Mouse (Mus musculus) small intestine, adult 2 months (tissue): ENCODE results near the gene Ppp4r4. TPM values are rescaled to one million over a fixed set of nuclear protein-coding genes. Genes with fewer than 3 reads are reported as not detected.
"Not testable (repeated sequence)": the region's sequence is repeated elsewhere in the genome, so short reads cannot be mapped to it uniquely, and the experiment has no call there.

ENCODE experiments used
- H3K27ac ChIP-seq: fragments of 200-500 bp; 2 replicates; pipeline ENCODE4 v1.5.1; 2012; ENCODE audit warnings: low read depth, low read length, control low read depth, inconsistent platforms; ENCODE audit not compliant: insufficient read depth
- H3K27me3 ChIP-seq: fragments of 200-500 bp; 2 replicates; pipeline ENCODE4 v1.6.1; 2012; ENCODE audit warnings: mild to moderate bottlenecking, moderate library complexity, low read length, inconsistent platforms; ENCODE audit not compliant: control insufficient read depth, insufficient read depth
- H3K36me3 ChIP-seq: fragments of 200-500 bp; 2 replicates; pipeline ENCODE4 v1.6.1; 2012; ENCODE audit warnings: mild to moderate bottlenecking, low read length, control low read depth, inconsistent platforms; ENCODE audit not compliant: control insufficient read depth, insufficient read depth
- H3K4me1 ChIP-seq: fragments of 200-500 bp; 2 replicates; pipeline ENCODE4 v1.6.1; 2012; ENCODE audit warnings: low read length, inconsistent platforms, mixed read lengths; ENCODE audit not compliant: control insufficient read depth, insufficient read depth, insufficient read length
- H3K4me3 ChIP-seq: fragments of 200-500 bp; 2 replicates; pipeline ENCODE4 v1.5.1; 2012; ENCODE audit warnings: low read depth, mild to moderate bottlenecking, control low read depth, inconsistent platforms, low read length, moderate library complexity
- CTCF ChIP-seq: fragments of 200-500 bp; IDR thresholded peaks from 2 replicates; pipeline ENCODE4 v1.5.1; 2012; ENCODE audit warnings: low read depth, mild to moderate bottlenecking, control low read depth, inconsistent platforms, low read length, moderate library complexity, mixed read lengths; ENCODE audit not compliant: insufficient replicate concordance, insufficient read length; ENCODE audit errors: extremely low read depth
- POLR2A ChIP-seq: fragments of 200-500 bp; IDR thresholded peaks from 2 replicates; pipeline ENCODE4 v1.6.1; 2012; ENCODE audit warnings: low read depth, mild to moderate bottlenecking, control low read depth, inconsistent platforms, low read length, moderate library complexity
- WGBS: fragments of 180-500 bp; shearing (Covaris S2); methylation state at CpG from one replicate; pipeline ENCODE4 v1.1.7; 2018; 5-methylcytosine and 5-hydroxymethylcytosine counted together
- polyA plus RNA-seq: library from polyadenylated mRNA; depleted of rRNA; stranded (reverse); fragments of >200 nt; gene quantifications from 2 replicates; pipeline ENCODE4 v1.2.3, GENCODE M21; 2012; rRNA removed

Ppp4r4 gene
- polyA plus RNA-seq = 0.06 and 0.24 TPM in 2 replicates

GRCm38 (mm10) chr12:103532020-103532648 lies at the start of gene Ppp4r4:
Gene Ppp4r4, plus strand, starts transcription at chr12:103532283.
- H3K4me1 ChIP-seq = peaks cover 12% of the 10 kb centered on the region
- peaks cover 8% of the 10 kb centered on the region; the same call in 1 of the 2 replicates for H3K27me3 ChIP-seq
- TF ChIP-seq CTCF = no peak
- no peak for TF ChIP-seq POLR2A
- no peak within 1 kb of the TSS for H3K27ac ChIP-seq
- peak within 1 kb of the TSS; percentile 74 for H3K4me3 ChIP-seq
- no peaks in the 10 kb centered on the region for H3K36me3 ChIP-seq
- under 1% methylated on average over 69 of the region's 74 CpGs for WGBS

GRCm38 (mm10) chr12:103482781-103483180 lies 49.3 kb upstream of the Ppp4r4 start:
- H3K36me3 ChIP-seq = no peaks in the 10 kb centered on the region
- H3K4me1 ChIP-seq = peaks cover 24% of the 10 kb centered on the region; the same call in 1 of the 2 replicates
- 85% methylated on average over 2 of the region's 2 CpGs for WGBS
- TF ChIP-seq POLR2A (no peak), CTCF (no peak)
- H3K27me3 ChIP-seq = no peaks in the 10 kb centered on the region
- H3K27ac ChIP-seq = no peak overlapping the region
- H3K4me3 ChIP-seq = no peak overlapping the region

GRCm38 (mm10) chr12:103484200-103484972 lies 47.7 kb upstream of the Ppp4r4 start:
- Histone ChIP-seq H3K27ac (peak overlapping the region; percentile 70), H3K4me1 (peaks cover 27% of the 10 kb centered on the region; the same call in 1 of the 2 replicates)
- WGBS = 42% methylated on average over 9 of the region's 9 CpGs
- H3K27me3 ChIP-seq, H3K4me3 ChIP-seq, H3K36me3 ChIP-seq: not testable (repeated sequence)

- no peak for TF ChIP-seq POLR2A
- TF ChIP-seq CTCF = no peak
- Histone ChIP-seq H3K27me3 (no peaks in the 10 kb centered on the region), H3K27ac (peak overlapping the region; percentile 95), H3K4me3 (no peak overlapping the region), H3K36me3 (no peaks in the 10 kb centered on the region), H3K4me1 (peaks cover 27% of the 10 kb centered on the region; the same call in 1 of the 2 replicates)
- WGBS = 83% methylated on average over 1 of the region's 1 CpGs
Observed at GRCm38 (mm10) chr12:103486726-103487125, 45.4 kb upstream of the Ppp4r4 start.

GRCm38 (mm10) chr12:103487276-103487675 lies 44.8 kb upstream of the Ppp4r4 start:
- peaks cover 27% of the 10 kb centered on the region; the same call in 1 of the 2 replicates for H3K4me1 ChIP-seq
- whole genome bisulfite sequencing = 3% methylated on average over 4 of the region's 4 CpGs
- H3K36me3 ChIP-seq = no peaks in the 10 kb centered on the region
- peak overlapping the region; percentile 95 for H3K27ac ChIP-seq
- no peak for TF ChIP-seq CTCF
- TF ChIP-seq POLR2A = no peak
- H3K27me3 ChIP-seq = no peaks in the 10 kb centered on the region
- H3K4me3 ChIP-seq = no peak overlapping the region

GRCm38 (mm10) chr12:103487750-103488149 lies 44.3 kb upstream of the Ppp4r4 start:
- Histone ChIP-seq H3K27me3 (no peaks in the 10 kb centered on the region), H3K36me3 (no peaks in the 10 kb centered on the region), H3K4me3 (no peak overlapping the region), H3K27ac (peak overlapping the region; percentile 95), H3K4me1 (peaks cover 27% of the 10 kb centered on the region; the same call in 1 of the 2 replicates)
- no peak for TF ChIP-seq CTCF
- TF ChIP-seq POLR2A = no peak
- 52% methylated on average over 2 of the region's 2 CpGs for WGBS

GRCm38 (mm10) chr12:103491091-103491730 lies 40.9 kb upstream of the Ppp4r4 start:
- TF ChIP-seq CTCF (no peak), POLR2A (no peak)
- 64% methylated on average over 3 of the region's 3 CpGs for WGBS
- Histone ChIP-seq H3K36me3 (no peaks in the 10 kb centered on the region), H3K4me1 (peaks cover 15% of the 10 kb centered on the region; the same call in 1 of the 2 replicates), H3K27ac (no peak overlapping the region), H3K27me3 (no peaks in the 10 kb centered on the region), H3K4me3 (no peak overlapping the region)
